Mouse (Mus musculus): ENCODE results near the gene Cubn. TPM values are rescaled to one million over a fixed set of nuclear protein-coding genes. Genes with fewer than 3 reads are reported as not detected.

Gene Cubn
- polyA plus RNA-seq (2012; rRNA removed): 18.9 and 23.0 TPM in 2 replicates

DNA sequence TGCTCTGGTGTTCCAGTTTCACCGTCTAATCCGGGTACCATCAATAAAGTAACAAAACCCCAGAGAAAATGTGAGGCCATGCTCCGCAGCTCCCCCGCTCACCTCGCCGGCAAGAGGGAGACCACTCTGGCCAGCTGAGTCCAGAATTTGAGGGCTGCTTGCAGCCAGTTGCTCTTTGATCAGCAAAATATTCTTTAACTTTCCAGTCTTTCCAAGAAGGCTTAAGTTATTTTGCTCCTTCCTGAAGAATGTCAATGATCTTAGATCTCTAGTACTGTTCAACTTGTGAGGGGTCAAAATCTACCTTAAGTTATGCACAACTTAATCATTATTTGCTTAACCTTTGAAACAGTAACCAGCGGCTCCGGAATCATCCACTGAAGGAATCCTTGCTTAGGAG lies at the start of gene Cubn:
TSS of gene Cubn (minus strand) at position 80 of the 400 bp plus-strand sequence.
- no peak for DNase-seq (ENCODE audit: low read depth, low spot score)
- 57% methylated on average over 8 of the region's 8 CpGs for WGBS

DNA sequence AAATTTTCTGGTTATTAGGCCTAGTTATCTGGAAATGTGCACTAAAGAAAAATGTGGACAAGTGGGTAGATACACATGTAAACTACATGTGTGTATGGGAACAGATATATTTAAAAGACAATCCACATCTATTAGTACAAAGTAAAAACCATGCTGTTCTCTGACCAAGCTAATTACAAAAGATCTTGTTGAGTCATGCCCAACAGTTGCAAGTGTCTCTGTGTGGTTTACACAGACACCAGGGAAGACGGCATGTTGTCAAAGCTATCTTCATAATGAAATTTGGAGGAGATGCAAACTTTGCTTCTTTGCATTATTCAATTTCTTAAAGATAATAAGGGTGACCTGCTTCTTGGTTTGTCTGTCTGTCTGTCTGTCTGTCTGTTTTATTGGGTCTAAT lies 48.2 kb upstream of the Cubn start:
- DNase-seq (ENCODE audit: low read depth, low spot score): no peak
- WGBS: 81% methylated on average over 1 of the region's 1 CpGs

DNA sequence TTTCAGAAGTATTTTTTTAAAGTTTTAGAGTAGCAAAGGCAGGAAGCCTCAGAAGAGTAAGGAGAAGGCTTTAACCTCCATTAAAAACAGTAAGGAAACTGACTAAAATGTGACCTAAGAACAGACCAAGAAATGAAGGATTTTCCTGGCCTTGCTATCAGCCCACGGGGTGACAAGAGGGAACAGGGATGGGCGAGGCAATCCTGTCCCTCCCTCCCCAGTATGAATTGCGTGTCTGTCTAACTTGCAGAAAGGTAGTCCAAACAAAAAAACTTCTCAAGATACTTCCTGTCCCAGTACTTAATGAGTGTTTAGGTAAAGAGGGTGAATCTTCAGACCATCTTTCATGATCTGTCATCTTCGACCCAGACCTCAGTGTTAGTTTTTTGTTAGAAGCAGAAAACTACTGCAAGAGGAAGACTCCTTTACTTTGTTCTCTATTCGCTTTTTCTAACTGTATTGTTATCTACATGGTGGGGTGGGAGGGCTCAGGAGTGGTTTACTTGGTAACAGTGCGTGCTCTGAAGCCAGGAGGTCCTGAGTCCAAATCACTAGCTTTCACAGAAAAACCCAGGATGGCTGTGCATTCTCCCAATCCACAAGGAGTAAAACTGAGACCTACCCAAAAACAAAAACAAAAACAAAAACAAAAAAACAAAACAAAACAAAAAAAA lies 47.2 kb upstream of the Cubn start:
- no peak for DNase-seq (ENCODE audit: low read depth, low spot score)
- 49% methylated on average over 6 of the region's 6 CpGs for WGBS

DNA sequence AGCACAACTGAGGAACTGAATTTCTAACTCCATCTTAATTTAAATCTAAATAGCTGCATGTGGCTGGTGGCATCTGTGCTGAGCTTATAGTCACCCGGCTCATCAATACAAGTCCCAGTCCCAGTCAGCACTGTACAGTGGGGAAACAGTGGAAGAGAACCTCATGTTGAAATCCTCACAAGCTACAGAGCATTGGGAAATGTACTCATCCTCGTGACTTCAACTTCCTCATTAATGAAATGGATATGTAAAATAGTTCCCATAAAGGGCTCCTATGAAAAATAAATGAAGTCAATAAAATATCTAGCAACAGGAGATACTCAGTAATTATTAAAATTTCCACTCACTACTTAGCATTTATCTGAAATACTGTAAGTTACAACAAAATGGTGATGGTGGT lies 46.6 kb upstream of the Cubn start:
- no peak for DNase-seq (ENCODE audit: low read depth, low spot score)
- WGBS: 79% methylated on average over 2 of the region's 2 CpGs

DNA sequence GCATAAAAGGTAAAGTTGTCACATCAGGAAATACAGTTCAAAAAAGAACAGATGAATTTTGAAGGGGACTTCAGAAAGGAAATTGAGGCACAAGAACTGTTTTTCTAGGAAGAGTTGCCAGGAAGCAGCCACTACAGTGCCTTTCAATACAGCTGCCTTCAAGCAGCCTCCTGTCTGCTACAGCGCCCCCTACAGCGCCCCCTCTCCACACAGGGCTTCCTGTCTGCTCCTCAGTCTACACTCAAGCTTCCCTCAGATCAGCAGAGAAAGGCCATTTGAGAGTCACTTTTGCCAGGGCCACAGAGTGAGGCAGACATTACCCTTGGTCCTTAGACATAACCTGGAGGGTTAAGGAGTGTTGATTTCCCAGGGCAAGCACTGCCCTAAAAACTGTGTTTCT lies 46.1 kb upstream of the Cubn start:
- no peak for DNase-seq (ENCODE audit: low read depth, low spot score)
- 46% methylated on average over 2 of the region's 2 CpGs for WGBS

DNA sequence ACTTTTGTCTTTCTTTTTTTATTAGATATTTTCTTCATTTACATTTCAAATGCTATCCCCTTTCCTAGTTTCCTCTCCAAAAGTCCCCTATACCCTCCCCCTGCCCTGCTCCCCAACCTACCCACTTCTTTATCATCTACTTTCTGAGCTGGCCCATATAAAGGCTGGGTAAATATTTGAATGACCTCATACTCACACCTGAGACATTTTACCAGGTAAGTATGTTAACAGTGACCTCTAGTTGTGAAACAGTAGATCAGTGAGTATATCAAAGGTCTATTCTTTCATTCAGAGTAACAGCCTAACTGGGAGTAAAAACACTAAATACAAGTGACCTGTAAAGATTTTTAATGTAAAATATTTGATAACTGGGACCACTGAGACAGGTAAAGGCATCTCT lies 45.1 kb upstream of the Cubn start:
- DNase-seq (ENCODE audit: low read depth, low spot score): peak; percentile 58

DNA sequence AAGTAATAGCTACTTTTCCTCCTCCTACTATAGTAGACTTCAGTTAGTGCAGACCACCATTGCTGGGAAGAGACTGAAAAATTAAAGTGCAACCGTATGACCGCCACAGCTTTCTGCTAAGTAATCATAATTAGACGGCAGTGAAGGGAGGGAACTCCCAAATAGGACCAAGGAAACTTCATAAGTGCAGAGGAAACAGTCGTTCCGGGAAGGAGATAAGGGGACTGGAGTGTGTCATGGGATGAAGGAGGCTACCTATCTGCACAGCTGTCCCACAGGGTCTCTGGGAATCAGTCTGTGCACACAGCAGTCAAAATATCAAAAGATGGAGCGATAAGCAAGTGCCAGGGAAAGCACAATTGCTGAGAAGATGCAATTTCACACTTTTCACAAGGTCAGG lies 39.0 kb upstream of the Cubn start:
- 78% methylated on average over 6 of the region's 6 CpGs for WGBS
- DNase-seq (ENCODE audit: low read depth, low spot score): no peak

DNA sequence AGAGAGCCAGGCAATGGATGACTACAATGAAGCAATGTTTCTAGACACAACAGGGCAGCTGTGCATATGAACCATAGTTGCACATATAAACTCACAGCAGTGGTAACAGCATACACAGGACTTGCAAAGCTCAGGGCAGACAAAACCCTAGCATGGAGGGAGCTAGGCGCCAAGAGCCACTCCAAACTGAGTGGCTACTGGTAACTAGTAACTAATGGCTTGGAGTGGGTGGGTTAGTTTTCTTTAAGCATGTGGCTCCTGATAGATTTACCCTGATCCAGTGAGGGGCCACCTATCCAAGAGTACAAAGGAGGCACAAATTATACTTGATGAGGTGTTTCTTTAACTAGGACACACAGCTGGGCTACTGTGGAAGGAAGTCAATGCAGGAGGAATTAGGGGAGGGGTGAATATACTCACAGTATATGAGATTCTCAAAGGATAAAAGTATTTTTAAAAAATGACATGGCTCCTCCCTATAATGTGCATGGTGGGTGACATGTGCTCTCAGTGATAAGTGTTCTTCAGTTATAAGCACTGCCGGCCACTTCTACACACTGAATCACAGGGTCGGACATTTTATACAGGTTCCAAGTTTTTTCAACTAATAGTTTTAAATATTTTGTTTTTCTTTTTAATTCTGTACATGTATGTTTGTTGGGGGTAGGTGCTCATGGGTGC lies 37.8 kb upstream of the Cubn start:
- 96% methylated on average over 3 of the region's 3 CpGs for WGBS
- DNase-seq (ENCODE audit: low read depth, low spot score): no peak

DNA sequence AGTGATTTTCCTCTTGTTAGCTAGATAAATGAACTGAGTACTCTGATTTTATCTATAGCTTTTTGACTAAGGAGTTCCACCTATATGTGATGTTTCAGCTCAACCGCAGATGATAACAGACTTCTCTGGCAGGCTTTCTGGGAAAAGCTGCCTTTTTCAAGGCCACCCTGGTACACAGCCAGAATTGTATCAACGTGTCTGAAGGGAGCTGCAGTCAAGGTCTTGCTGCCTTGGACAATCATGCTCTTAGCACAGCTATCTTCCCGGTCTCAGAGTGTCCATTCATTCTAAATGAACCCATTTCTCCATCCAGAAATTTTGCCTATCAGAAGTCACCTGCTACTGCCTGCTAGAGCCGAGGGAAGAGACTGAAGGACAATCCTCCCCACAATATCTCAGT lies 35.9 kb upstream of the Cubn start:
- WGBS: 56% methylated on average over 4 of the region's 4 CpGs
- no peak for DNase-seq (ENCODE audit: low read depth, low spot score)

DNA sequence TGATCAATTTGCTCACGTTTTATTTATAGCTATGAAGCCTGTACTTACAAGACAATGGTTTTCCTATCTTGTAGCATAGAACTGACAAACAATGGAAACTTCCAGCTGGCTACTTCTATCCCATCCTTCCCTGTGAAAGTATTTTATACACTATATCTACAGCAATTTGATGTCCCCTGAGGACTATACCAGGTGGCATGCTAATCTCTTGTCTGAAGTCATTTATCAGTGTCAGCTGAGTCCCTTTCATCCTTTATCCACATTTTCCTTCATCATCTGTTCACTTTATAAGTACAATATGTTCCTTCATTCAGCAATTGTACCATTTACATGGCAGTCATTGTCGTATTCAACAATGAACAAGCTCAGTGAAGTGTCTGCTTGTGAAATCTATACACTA lies 35.5 kb upstream of the Cubn start:
- 70% methylated on average over 2 of the region's 2 CpGs for WGBS
- no peak for DNase-seq (ENCODE audit: low read depth, low spot score)

DNA sequence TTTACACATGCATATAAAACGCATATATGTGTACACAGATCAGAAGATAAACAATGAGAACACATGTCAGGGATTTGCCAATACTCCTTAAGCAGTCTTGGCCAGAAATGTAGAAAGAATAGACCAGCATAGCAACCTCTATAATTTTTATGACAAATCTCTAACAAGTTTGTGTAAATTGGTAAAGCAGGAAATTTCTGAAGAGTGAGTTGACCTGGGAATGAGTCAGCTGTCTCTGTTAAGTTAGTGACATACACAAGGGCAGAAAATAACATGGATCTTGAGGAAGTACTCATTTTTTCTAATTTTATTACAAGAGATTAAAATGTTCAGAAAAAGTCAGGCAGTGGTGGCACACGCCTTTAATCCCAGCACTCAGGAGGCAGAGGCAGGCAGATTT lies 34.6 kb upstream of the Cubn start:
- 28% methylated on average over 2 of the region's 2 CpGs for WGBS
- no peak for DNase-seq (ENCODE audit: low read depth, low spot score)

DNA sequence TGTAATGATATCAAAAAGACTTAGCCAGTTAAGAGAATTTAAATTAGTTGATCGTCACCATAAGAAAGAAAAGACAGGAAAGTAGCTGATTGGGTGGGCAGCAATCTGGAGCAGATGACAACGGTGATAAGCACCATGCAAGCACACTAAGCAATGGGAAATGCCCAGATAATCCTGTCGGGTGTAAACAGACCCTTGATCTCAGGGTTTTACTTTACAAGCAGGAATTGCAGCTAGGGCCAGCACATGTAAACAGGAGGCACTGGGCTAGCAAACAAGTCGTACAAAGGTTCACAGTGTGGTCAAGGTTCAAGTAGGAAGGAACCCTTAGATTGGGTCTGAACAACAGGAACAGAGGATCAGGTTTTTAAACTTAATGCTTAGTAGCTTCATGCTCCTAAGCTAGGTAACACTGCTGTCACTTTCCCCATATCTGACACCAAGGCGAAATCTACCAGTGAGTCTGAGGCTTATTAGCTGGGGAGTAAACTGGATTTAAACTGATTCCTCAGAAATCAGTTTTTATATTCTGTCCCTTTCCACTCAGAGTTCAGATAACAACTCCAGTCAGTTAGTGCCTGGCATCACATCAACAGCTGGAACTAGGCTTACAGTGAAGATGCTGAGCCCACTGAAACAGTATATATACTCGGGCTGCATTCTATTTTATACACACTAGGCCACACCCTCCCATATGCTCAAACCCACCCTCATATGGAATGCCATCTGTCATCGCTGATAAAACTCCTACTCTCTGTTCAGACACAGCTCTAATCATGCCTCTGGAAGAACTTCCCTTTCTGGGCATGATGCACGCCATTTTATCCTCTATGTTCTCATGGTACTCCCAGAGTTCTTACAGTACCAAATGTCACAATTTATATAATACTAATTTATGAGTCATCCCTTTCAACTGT lies 32.2 kb upstream of the Cubn start:
- 20% methylated on average over 8 of the region's 8 CpGs for WGBS
- DNase-seq (ENCODE audit: low read depth, low spot score): peak; percentile 92

DNA sequence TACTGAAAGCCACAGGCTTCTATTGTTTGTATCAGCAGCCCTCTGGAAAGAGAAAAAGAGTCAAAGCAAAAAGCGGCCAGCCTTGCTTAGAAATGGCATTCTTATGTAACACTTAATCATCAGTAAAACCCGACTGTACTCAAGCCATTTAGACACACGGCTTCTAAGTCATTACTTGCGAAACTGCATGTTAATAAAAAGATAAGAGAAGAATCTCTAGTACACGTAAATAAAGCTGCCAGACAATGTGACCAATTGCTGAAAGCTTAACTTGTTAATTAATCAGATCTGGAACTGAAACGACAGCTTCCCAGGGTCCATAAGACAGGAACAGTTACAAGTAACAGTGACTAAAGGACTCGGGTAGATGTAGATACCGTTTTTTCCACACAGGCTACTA lies 30.5 kb upstream of the Cubn start:
- WGBS: 63% methylated on average over 8 of the region's 8 CpGs
- DNase-seq (ENCODE audit: low read depth, low spot score): no peak

DNA sequence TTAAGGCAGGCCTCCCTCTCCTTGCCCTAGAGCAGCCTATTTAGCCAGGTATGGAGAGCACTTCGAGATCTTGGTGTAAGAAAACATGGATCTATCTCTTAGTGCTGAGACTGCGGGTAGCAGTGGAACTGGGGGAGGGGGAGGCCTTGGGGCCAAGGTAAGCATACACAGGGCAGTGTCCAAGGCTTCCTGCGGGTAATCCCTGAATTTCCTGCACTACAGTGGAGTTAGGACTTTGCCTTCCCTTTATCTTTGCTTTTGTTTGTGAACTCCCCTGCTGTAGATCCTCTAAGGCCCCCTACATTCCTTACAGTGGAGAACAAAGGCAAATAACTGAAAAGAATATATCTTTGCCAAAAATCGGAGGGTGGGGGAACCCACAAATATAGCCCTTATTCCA lies 23.3 kb upstream of the Cubn start:
- WGBS: 57% methylated on average over 4 of the region's 4 CpGs
- DNase-seq (ENCODE audit: low read depth, low spot score): no peak

DNA sequence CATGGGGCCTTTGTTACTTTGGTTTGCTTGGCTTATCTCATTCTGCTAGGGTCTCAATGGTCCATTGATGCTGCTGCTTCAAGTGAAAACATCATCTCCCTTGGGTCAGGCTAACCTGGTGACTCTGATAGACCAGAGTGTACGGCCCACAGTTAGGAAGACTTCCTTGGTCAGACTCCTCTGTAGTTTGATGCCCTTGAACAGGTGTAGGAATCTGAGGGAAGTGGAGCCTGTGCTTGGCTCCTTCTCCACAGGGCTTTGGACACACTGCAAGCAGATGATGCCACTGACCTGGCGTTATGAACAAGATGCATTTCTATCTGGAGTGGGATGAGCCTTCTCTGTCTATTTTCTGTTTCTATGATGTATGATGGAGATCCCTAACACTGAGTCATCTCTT lies 11.1 kb upstream of the Cubn start:
- 94% methylated on average over 2 of the region's 2 CpGs for WGBS

DNA sequence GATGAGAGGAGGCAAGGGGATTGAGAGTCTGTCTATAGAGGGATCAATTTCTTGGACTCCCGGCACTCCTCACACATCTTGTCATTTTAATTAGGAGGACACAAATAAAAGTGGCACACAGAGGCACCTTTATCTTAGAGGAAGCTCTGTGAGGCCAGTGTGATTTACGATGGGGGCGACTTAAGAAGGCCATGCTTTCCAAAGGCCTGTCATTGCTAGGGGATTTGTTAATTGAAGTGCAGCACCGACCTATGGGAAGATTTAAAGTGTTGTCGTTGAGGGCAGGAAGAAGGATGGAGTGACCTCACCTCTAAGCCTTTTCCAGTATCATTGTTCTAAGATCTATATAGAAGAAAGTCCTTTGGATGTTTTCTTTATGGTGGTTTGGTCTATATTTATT lies 9.9 kb upstream of the Cubn start:
- no peak for DNase-seq (ENCODE audit: low read depth, low spot score)
- WGBS: 57% methylated on average over 5 of the region's 5 CpGs

More for the DNA sequence above, 11.1 kb upstream of the Cubn start:
- DNase-seq (ENCODE audit: low read depth, low spot score): no peak

DNA sequence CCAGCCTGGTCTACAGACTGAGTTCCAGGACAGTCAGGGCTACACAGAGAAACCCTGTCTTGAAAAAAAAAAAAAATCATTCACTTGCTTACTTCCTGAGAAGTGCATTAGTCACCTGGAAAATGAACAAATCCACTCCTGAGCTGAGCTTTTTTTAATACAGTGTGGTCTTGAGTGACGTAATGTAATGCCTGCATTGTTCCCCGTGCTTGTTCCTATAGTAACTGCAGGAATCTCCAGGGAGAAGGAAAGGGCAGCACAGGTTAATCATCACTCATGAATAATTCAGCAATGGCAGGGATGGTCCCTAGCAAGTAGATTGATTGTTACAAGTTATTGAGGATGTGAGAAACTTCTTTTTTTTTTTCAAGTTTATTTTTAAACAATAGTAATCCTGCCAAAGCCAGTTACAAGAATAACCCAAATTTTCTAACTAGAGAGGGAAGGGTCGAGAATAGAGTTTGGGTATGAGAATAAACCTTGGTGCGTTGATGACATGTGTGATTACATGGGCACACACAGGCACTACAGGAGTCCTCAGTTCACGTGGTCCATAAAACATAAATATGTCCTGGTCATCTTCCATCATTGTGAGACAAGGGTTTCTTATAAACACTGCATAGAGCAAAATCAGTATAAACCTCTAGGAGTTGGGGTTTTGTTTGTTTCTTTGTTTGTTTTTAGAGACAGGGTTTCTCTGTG lies 8.8 kb upstream of the Cubn start:
- WGBS: 67% methylated on average over 5 of the region's 5 CpGs
- DNase-seq (ENCODE audit: low read depth, low spot score): no peak

DNA sequence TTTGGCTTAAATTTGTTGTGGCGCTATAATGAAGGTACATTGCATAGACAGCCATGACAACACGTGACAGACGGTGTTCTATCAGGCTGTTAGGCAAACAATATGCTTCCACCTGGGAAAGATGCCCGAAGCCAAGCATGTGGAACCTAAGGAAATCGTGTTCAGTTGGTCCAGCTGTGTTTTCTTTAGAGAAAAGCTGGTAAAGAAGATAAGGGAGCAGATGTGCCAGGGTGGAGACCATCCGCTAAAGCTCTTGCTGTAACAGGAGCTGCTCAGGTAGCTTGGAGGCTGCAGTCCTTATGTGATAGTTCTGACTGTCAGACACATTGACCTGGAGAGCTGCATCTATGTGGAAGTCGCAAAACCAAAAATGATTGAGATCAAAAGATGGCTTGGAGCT lies 7.6 kb upstream of the Cubn start:
- 33% methylated on average over 7 of the region's 7 CpGs for WGBS

DNA sequence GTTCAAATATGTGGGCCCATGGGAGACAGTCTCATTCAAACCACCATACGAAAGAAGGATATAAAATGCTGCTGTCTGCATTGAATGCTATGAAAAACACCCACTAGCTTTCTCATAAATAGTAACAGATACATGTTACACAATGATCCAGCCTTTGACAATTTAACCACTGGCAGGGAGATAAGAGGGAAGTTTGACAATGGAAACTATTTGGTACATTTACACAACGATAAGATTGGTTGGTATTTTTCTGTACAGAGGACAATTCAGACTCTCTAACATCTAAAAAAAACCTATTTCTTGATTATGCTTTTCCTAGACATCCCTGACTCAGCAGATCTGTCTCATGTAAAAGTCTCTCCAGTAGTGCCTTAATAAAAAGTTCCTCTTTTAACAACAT lies 4.5 kb upstream of the Cubn start:
- WGBS: 52% methylated on average over 2 of the region's 2 CpGs
- no peak for DNase-seq (ENCODE audit: low read depth, low spot score)

More for the DNA sequence above, 7.6 kb upstream of the Cubn start:
- no peak for DNase-seq (ENCODE audit: low read depth, low spot score)

DNA sequence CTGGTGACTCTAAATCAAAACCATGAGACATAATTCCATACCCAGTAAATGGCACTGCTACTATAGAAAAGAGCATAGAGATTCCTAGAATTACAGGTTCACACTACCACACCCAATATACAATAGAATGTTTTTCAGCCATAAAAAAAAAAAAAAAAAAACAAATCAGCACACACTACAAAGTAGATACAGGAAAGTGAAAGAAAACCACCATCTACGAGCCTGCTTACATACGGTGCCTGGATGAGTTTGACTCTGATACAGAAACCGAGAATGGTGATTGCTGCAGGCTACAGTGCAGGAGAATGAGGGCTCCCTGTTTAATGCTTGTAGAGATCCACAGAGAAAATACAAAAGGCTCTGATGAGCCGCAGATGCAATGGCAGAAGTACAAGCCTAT lies 1.3 kb upstream of the Cubn start:
- DNase-seq (ENCODE audit: low read depth, low spot score): no peak
- whole genome bisulfite sequencing: 42% methylated on average over 4 of the region's 4 CpGs

Measured in large intestine, adult 2 months (tissue).